Mouse (Mus musculus): ENCODE measurements around the gene Ergic1. TPM values are rescaled to one million over a fixed set of nuclear protein-coding genes. Genes with fewer than 3 reads are reported as not detected.

The Ergic1 gene
- polyA plus RNA-seq, 1 experiment: 143 TPM

DNA sequence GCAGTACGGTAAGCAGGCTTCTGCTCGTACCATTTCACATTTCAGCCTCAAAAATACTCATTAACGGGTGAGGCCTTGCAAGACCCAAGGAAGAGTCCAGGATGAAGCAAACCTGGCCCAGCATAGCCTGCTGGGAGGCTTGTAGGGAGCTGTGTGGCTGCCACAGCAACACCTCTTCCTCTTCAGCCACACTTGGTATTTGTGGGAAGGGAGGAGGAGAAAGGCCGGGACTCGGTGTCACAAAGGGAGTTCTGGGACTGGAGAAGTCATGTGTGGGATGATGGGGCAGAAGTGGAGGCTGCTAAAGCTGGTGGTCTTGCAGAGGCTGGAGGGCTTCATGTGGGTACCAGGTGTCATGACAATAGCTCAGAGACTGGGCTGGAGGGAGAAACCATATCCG is 40.2 kb downstream of the Ergic1 start:
- H3K27ac ChIP-seq (ENCODE audit: insufficient read depth, low read length): no peak overlapping the region
- TF ChIP-seq POLR2A (IDR thresholded peaks at IDR 0.05; ENCODE audit: extremely low read depth, insufficient read depth, low read length): no peak
- TF ChIP-seq CTCF (IDR thresholded peaks at IDR 0.05; ENCODE audit: extremely low read depth, insufficient read depth, low read length): no peak
- no peak overlapping the region for H3K4me3 ChIP-seq (ENCODE audit: insufficient read depth, low read length)
- peaks cover 23% of the 10 kb centered on the region for H3K4me1 ChIP-seq (ENCODE audit: control insufficient read depth, insufficient read depth, low read length)

DNA sequence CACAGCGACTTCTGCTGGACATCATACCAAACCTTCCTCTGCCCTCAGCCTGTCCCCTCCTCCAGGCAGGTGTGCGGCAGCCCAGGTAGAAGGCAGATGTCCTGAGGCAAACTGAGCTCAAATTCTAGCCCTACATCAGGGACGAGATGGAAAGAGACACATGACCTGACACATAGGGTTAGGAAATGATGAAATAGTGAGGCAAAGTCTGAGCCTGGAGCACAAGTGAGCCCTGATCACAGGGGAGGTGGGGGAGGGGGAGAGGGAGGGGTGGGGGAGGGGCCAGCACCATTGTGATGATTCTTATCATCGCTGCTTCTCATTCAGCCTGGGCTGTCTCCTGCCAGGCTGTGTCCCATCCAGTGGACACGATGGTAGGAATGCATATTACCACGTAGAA is 40.6 kb downstream of the Ergic1 start:
- Histone ChIP-seq H3K4me1 (ENCODE audit: control insufficient read depth, insufficient read depth, low read length) (peaks cover 19% of the 10 kb centered on the region), H3K27ac (ENCODE audit: insufficient read depth, low read length) (peak overlapping the region; percentile 67; the same call in 1 of the 2 replicates), H3K4me3 (ENCODE audit: insufficient read depth, low read length) (no peak overlapping the region)
- TF ChIP-seq POLR2A (IDR thresholded peaks at IDR 0.05; ENCODE audit: extremely low read depth, insufficient read depth, low read length): no peak
- no peak for TF ChIP-seq CTCF (IDR thresholded peaks at IDR 0.05; ENCODE audit: extremely low read depth, insufficient read depth, low read length)

DNA sequence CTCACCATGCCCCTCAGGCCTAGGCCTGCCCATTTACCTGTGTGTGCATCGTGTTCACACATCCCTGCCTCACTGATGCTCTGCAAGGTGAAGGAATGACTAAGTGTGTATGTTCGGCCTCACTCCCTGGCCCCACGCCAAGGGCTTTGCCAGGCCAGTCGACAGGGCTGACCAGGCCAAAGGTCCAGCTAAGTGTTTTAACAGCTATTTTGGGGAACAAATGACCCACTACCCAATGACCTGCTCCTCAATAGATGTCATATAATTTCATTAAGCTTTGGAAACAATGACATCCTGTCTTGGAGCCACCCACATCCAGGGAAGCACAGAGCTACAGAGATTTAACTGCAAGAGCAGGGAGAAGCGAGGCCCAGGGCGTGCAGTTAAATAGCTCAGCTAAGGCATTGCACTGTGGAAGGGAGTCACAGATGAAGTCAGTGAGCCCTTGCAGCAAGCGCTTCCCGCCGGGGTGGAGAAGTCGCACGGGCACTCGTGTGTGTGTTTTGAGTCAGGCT is 41.1 kb downstream of the Ergic1 start:
- Histone ChIP-seq H3K4me3 (ENCODE audit: insufficient read depth, low read length) (no peak overlapping the region), H3K4me1 (ENCODE audit: control insufficient read depth, insufficient read depth, low read length) (peaks cover 17% of the 10 kb centered on the region), H3K27ac (ENCODE audit: insufficient read depth, low read length) (peak overlapping the region; percentile 67)
- TF ChIP-seq CTCF (IDR thresholded peaks at IDR 0.05; ENCODE audit: extremely low read depth, insufficient read depth, low read length): no peak
- TF ChIP-seq POLR2A (IDR thresholded peaks at IDR 0.05; ENCODE audit: extremely low read depth, insufficient read depth, low read length): no peak

DNA sequence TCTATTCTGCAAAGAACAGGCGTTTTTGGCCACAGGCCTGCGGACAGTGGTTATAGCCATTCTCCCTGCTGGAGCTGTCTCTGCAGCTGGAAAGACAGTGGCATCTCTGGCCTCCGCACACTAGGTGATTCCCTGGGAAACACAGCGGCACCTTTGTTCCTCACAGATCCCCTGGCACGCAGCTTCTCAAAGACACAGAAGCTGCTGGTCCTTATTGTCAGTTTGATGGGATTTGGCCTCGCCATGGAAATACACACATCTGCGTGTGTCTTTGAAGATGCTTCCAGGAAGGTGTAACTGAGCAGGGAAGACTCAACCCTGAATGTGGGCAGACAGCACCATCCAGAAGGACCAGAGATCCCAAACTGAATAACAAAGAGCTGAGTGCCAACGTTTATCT is 42.0 kb downstream of the Ergic1 start:
- TF ChIP-seq POLR2A (IDR thresholded peaks at IDR 0.05; ENCODE audit: extremely low read depth, insufficient read depth, low read length) (no peak), CTCF (IDR thresholded peaks at IDR 0.05; ENCODE audit: extremely low read depth, insufficient read depth, low read length) (no peak)
- peaks cover 16% of the 10 kb centered on the region for H3K4me1 ChIP-seq (ENCODE audit: control insufficient read depth, insufficient read depth, low read length)
- no peak overlapping the region for H3K4me3 ChIP-seq (ENCODE audit: insufficient read depth, low read length)
- H3K27ac ChIP-seq (ENCODE audit: insufficient read depth, low read length): peak overlapping the region; percentile 67; the same call in 1 of the 2 replicates

DNA sequence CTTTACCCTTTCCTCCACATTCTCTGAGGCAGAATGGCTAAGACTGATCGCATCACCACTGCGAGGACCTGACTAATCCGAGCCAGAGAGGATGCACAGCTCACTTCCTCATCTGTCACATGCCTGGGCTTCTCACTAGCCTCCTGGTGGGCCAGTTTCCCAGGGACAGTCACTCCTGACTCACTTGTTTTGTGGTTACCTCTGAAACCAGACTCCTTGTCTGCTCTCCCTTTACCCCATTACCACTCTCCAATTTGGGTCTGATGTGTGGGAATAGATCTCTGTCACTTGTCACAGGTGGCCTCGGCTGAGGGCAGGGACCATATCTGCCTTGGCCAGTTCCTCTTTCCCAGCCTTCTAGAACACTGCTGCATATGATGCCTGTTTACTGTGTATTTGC is 44.3 kb downstream of the Ergic1 start:
- no peak overlapping the region for H3K27ac ChIP-seq (ENCODE audit: insufficient read depth, low read length)
- H3K4me1 ChIP-seq (ENCODE audit: control insufficient read depth, insufficient read depth, low read length): peaks cover 29% of the 10 kb centered on the region
- TF ChIP-seq CTCF (IDR thresholded peaks at IDR 0.05; ENCODE audit: extremely low read depth, insufficient read depth, low read length) (no peak), POLR2A (IDR thresholded peaks at IDR 0.05; ENCODE audit: extremely low read depth, insufficient read depth, low read length) (no peak)
- H3K4me3 ChIP-seq (ENCODE audit: insufficient read depth, low read length): no peak overlapping the region

DNA sequence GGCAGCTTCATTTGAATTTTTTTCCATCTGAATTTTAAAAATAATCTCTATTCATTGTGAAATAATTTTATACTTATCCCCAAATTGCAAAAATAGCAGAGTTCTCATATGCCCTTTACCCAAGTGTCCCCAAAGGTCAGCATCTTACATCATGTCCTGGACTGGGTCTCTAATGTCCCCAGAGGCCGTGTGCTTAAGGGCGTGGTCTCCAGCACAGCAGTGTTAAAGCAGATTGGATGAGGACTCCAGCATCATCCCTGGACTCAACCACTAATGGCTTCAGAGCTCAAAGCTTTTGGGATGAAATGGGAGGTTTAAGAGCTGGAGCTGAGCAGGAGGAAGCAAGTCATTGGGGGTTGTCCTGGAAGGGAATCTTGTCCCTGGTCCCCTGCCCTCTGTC is 45.2 kb downstream of the Ergic1 start:
- no peak overlapping the region for H3K4me3 ChIP-seq (ENCODE audit: insufficient read depth, low read length)
- no peak overlapping the region for H3K27ac ChIP-seq (ENCODE audit: insufficient read depth, low read length)
- H3K4me1 ChIP-seq (ENCODE audit: control insufficient read depth, insufficient read depth, low read length): peaks cover 35% of the 10 kb centered on the region
- TF ChIP-seq CTCF (IDR thresholded peaks at IDR 0.05; ENCODE audit: extremely low read depth, insufficient read depth, low read length) (no peak), POLR2A (IDR thresholded peaks at IDR 0.05; ENCODE audit: extremely low read depth, insufficient read depth, low read length) (no peak)

DNA sequence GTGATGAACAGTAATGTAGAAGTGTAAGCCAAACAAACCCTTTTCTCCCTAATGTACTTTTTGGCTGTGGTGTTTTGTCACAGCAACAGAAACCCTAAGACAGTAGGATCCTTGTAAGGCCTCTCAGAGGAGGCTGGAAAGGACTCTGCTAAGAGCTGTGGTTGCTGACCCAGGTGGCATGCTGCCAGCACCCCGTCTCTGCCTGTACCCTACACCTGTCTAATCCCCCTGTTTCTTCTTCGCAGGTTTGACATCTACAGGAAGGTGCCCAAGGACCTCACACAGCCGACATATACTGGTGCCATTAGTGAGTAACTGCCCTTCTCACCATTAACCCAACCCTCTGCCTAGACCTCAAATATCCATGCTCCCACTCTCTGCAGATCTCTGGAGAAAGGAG is 47.1 kb downstream of the Ergic1 start:
- H3K4me1 ChIP-seq (ENCODE audit: control insufficient read depth, insufficient read depth, low read length): peaks cover 21% of the 10 kb centered on the region
- H3K27ac ChIP-seq (ENCODE audit: insufficient read depth, low read length): 0 out of 2 replicates have a peak overlapping the region, but pooled peaks have one; percentile 3
- TF ChIP-seq POLR2A (IDR thresholded peaks at IDR 0.05; ENCODE audit: extremely low read depth, insufficient read depth, low read length) (no peak), CTCF (IDR thresholded peaks at IDR 0.05; ENCODE audit: extremely low read depth, insufficient read depth, low read length) (no peak)
- no peak overlapping the region for H3K4me3 ChIP-seq (ENCODE audit: insufficient read depth, low read length)

DNA sequence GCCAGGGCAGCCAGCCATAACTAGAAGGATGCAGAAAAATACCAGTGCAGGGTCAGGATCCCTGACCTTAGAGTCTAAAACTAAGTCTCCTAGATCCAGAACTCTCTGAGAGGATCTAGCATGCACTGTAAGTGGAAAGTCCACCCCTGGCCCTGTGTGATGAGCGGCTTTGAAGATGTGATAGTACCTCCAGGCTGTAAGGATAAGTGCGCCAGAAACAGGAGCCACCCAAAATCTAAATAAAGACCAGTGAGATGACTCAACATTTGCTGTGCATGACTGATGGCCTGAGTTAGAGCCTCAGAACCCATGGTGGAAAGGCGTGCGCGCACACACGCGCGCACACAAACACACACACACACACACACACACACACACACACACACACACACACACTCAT is 47.6 kb downstream of the Ergic1 start:
- TF ChIP-seq CTCF (IDR thresholded peaks at IDR 0.05; ENCODE audit: extremely low read depth, insufficient read depth, low read length) (no peak), POLR2A (IDR thresholded peaks at IDR 0.05; ENCODE audit: extremely low read depth, insufficient read depth, low read length) (no peak)
- no peak overlapping the region for H3K4me3 ChIP-seq (ENCODE audit: insufficient read depth, low read length)
- H3K4me1 ChIP-seq (ENCODE audit: control insufficient read depth, insufficient read depth, low read length): peaks cover 20% of the 10 kb centered on the region
- H3K27ac ChIP-seq (ENCODE audit: insufficient read depth, low read length): 0 out of 2 replicates have a peak overlapping the region, but pooled peaks have one; percentile 3

DNA sequence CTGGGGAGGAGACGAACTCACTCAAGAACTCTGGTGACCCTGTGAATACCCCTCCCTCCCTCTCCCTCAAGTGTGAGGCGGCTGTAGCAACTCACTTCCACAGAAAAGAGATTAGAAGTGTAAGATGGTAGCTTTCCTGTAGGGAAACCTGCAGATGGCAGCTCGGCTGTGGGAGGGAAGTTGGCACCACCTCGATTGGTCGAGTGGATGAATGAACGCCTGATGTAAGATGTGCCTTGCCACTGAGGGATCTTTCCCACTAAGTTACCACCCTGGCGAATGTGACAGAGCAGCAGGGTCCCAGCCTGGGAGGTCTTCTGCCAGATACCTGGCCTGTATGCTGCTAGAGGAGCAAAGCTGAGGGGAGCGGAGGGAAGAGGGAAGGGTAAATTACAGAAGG is 48.5 kb downstream of the Ergic1 start:
- peak overlapping the region; percentile 56; the same call in 1 of the 2 replicates for H3K27ac ChIP-seq (ENCODE audit: insufficient read depth, low read length)
- H3K4me3 ChIP-seq (ENCODE audit: insufficient read depth, low read length): no peak overlapping the region
- TF ChIP-seq CTCF (IDR thresholded peaks at IDR 0.05; ENCODE audit: extremely low read depth, insufficient read depth, low read length) (no peak), POLR2A (IDR thresholded peaks at IDR 0.05; ENCODE audit: extremely low read depth, insufficient read depth, low read length) (no peak)
- peaks cover 25% of the 10 kb centered on the region for H3K4me1 ChIP-seq (ENCODE audit: control insufficient read depth, insufficient read depth, low read length)

DNA sequence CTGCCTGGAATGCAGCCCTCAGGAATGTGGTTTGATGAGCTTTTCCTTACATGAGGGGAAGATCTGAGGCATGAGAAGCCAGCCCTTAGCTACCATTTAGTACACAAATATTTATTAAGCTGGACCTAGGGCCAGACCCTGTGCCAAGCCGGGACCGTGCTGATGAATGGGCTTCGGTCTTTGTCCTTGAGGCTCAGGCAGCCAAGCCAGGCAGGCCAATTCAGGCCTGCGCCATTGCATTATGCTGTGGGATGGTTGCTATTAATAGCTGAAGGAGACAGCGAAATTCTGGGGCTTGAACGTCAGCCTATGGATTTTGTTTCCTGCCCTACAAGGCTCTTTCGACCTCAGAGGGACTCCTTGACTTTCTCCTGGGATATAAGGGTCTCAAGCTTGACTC is 50.0 kb downstream of the Ergic1 start:
- peak overlapping the region; percentile 56 for H3K27ac ChIP-seq (ENCODE audit: insufficient read depth, low read length)

More for the DNA sequence above, 50.0 kb downstream of the Ergic1 start:
- no peak overlapping the region for H3K4me3 ChIP-seq (ENCODE audit: insufficient read depth, low read length)
- TF ChIP-seq CTCF (IDR thresholded peaks at IDR 0.05; ENCODE audit: extremely low read depth, insufficient read depth, low read length) (no peak), POLR2A (IDR thresholded peaks at IDR 0.05; ENCODE audit: extremely low read depth, insufficient read depth, low read length) (no peak)
- peaks cover 25% of the 10 kb centered on the region for H3K4me1 ChIP-seq (ENCODE audit: control insufficient read depth, insufficient read depth, low read length)

All from cortical plate, adult 2 months (tissue).